Mouse (Mus musculus) megakaryocyte, embryonic 14.5 days (primary cell): ENCODE measurements around the gene Taar9.

Source experiments
- FLI1 ChIP-seq: IDR thresholded peaks from 2 replicates; pipeline ENCODE4 v1.6.1; 2012; ENCODE audit warnings: low read length, inconsistent platforms, mixed read lengths
- GATA1 ChIP-seq: IDR thresholded peaks from 3 replicates; pipeline ENCODE4 v1.6.1; 2012; ENCODE audit warnings: mixed read lengths, low read length, inconsistent platforms, borderline replicate concordance

DNA sequence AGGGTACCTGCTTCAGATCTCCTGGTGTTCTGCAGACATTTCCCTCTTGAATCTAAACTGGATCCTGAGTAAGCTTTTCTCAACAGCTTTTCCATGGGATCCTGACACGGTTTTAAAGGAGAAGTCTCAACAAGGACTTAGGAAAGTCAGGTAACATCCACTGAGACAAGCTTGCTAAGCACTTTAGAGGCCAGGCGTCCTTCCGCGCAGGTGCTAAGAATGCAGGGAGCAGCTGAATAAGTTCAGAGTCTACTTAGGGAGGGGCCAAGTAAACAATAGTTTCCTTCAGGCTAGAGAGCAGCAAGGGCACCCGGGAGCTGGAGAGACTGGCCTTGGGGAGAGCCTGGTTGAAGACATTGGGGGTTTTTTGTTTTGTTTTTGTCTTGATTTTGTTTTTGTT is 22.9 kb upstream of the Taar9 start:
- TF ChIP-seq GATA1: no peak
- no peak for TF ChIP-seq FLI1
